Mouse (Mus musculus) T-helper 1 cell (primary cell): ENCODE results near the gene Ddx11.

Source experiments
- in situ Hi-C: fragments of 300-600 bp; cut with MboI, MseI; formaldehyde crosslinking; loops from one replicate; pipeline ENCODE4 v1.15.1; 2025; ENCODE audit warnings: high pct_unique_total_duplicates

Ddx11 gene

GRCm38 (mm10) chr17:66111402-66111959 lies 11.8 kb upstream of the Ddx11 start, which contains the start of gene Washc1:
TSS of gene Washc1 (plus strand) at chr17:66111545.
- in situ Hi-C loops, result loop anchor here (5.0 to 25.0 kb wide), 2 partner anchors 239 to 499 kb away; partner anchors contain the start of gene Vapa

GRCm38 (mm10) chr17:66112166-66112565 lies 11.2 kb upstream of the Ddx11 start:
- in situ Hi-C loops, result loop anchor here (5.0 to 25.0 kb wide), 2 partner anchors 240 to 500 kb away; partner anchors contain the start of gene Vapa

GRCm38 (mm10) chr17:66118991-66119390 lies 4.3 kb upstream of the Ddx11 start:
- in situ Hi-C loops, result loop anchor here (25.0 kb wide), 1 partner anchor 507 kb away; the partner anchor contains the start of gene Vapa

GRCm38 (mm10) chr17:66120701-66121100 lies 2.6 kb upstream of the Ddx11 start:
- in situ Hi-C loops, result loop anchor here (25.0 kb wide), 1 partner anchor 508 kb away; the partner anchor contains the start of gene Vapa

- in situ Hi-C loops, result loop anchor here (25.0 kb wide), 1 partner anchor 512 kb away; the partner anchor contains the start of gene Vapa
Observed at GRCm38 (mm10) chr17:66123816-66124610, 693 bp downstream of the Ddx11 start.

- in situ Hi-C loops, result no loop called here
Observed at GRCm38 (mm10) chr17:66125211-66125610, 1.9 kb downstream of the Ddx11 start.

- in situ Hi-C loops, result no loop called here
Observed at GRCm38 (mm10) chr17:66130371-66130770, 7.1 kb downstream of the Ddx11 start.

GRCm38 (mm10) chr17:66131212-66131611 lies 7.9 kb downstream of the Ddx11 start:
- in situ Hi-C loops, result no loop called here

- in situ Hi-C loops, result loop anchor here (5.0 to 25.0 kb wide), 2 partner anchors 54 to 1141 kb away; no protein-coding TSS in a partner anchor
Observed at GRCm38 (mm10) chr17:66152706-66153662, 29.7 kb downstream of the Ddx11 start.

- in situ Hi-C loops, result loop anchor here (5.0 to 25.0 kb wide), 2 partner anchors 53 to 1142 kb away; no protein-coding TSS in a partner anchor
Observed at GRCm38 (mm10) chr17:66153735-66154423, 30.6 kb downstream of the Ddx11 start.

GRCm38 (mm10) chr17:66154876-66155275 lies 31.6 kb downstream of the Ddx11 start:
- in situ Hi-C loops, result loop anchor here (5.0 to 25.0 kb wide), 2 partner anchors 52 to 1143 kb away; no protein-coding TSS in a partner anchor

GRCm38 (mm10) chr17:66158271-66158670 lies 35.0 kb downstream of the Ddx11 start:
- in situ Hi-C loops, result loop anchor here (25.0 kb wide), 1 partner anchor 1146 kb away; no protein-coding TSS in a partner anchor

GRCm38 (mm10) chr17:66167141-66167540 lies 43.8 kb downstream of the Ddx11 start:
- in situ Hi-C loops, result loop anchor here (25.0 kb wide), 1 partner anchor 1155 kb away; no protein-coding TSS in a partner anchor

- in situ Hi-C loops, result loop anchor here (25.0 kb wide), 1 partner anchor 1159 kb away; no protein-coding TSS in a partner anchor
Observed at GRCm38 (mm10) chr17:66170971-66171370, 47.7 kb downstream of the Ddx11 start.

- in situ Hi-C loops, result loop anchor here (5.0 kb wide), 1 partner anchor 82 kb away; no protein-coding TSS in a partner anchor
Observed at GRCm38 (mm10) chr17:66190577-66190976, 67.3 kb downstream of the Ddx11 start.

GRCm38 (mm10) chr17:66197041-66197440 lies 73.7 kb downstream of the Ddx11 start:
- in situ Hi-C loops, result no loop called here
